Mouse (Mus musculus): ENCODE results near the gene Rin3. TPM values are rescaled to one million over a fixed set of nuclear protein-coding genes. Genes with fewer than 3 reads are reported as not detected.

Gene Rin3
- polyA plus RNA-seq, 1 experiment from 2014 or later, result 2.8 TPM

GRCm38 (mm10) chr12:102422065-102422464 lies 139.2 kb downstream of the Rin3 start:
- H3K4me2 ChIP-seq, result no peak overlapping the region
- no peaks in the 10 kb centered on the region for H3K27me3 ChIP-seq
- H3K4me3 ChIP-seq, result no peak overlapping the region
- no peak overlapping the region for H3K9ac ChIP-seq
- WGBS, result 79% methylated on average over 6 of the region's 6 CpGs
- no peak for ATAC-seq (ENCODE audit: low FRiP score, low read depth)
- H3K27ac ChIP-seq (replicated peaks), result no peak overlapping the region
- peaks cover 7% of the 10 kb centered on the region for H3K36me3 ChIP-seq
- no peaks in the 10 kb centered on the region for H3K9me3 ChIP-seq
- peaks cover 7% of the 10 kb centered on the region for H3K4me1 ChIP-seq (replicated peaks)

- no peak overlapping the region for H3K27ac ChIP-seq (replicated peaks)
- no peak for ATAC-seq (ENCODE audit: low FRiP score, low read depth)
- no peak overlapping the region for H3K4me2 ChIP-seq
- H3K36me3 ChIP-seq, result peaks cover 7% of the 10 kb centered on the region
- H3K4me1 ChIP-seq (replicated peaks), result peaks cover 7% of the 10 kb centered on the region
- H3K9ac ChIP-seq, result no peak overlapping the region
- no peak overlapping the region for H3K4me3 ChIP-seq
- H3K27me3 ChIP-seq, result no peaks in the 10 kb centered on the region
- no peaks in the 10 kb centered on the region for H3K9me3 ChIP-seq
- WGBS, result 92% methylated on average over 11 of the region's 11 CpGs
Observed at GRCm38 (mm10) chr12:102422623-102423320, 139.9 kb downstream of the Rin3 start.

- 94% methylated on average over 8 of the region's 8 CpGs for WGBS
- Histone ChIP-seq H3K27ac (replicated peaks) (no peak overlapping the region), H3K4me2 (no peak overlapping the region), H3K4me3 (no peak overlapping the region), H3K9me3 (no peaks in the 10 kb centered on the region), H3K4me1 (replicated peaks) (peaks cover 7% of the 10 kb centered on the region), H3K9ac (no peak overlapping the region), H3K36me3 (peaks cover 7% of the 10 kb centered on the region), H3K27me3 (no peaks in the 10 kb centered on the region)
- no peak for ATAC-seq (ENCODE audit: low FRiP score, low read depth)
Observed at GRCm38 (mm10) chr12:102423625-102424024, 140.8 kb downstream of the Rin3 start.

GRCm38 (mm10) chr12:102424456-102424855 lies 141.6 kb downstream of the Rin3 start:
- Histone ChIP-seq H3K9ac (no peak overlapping the region), H3K36me3 (peaks cover 7% of the 10 kb centered on the region), H3K9me3 (no peaks in the 10 kb centered on the region), H3K4me3 (no peak overlapping the region), H3K27me3 (no peaks in the 10 kb centered on the region), H3K27ac (replicated peaks) (no peak overlapping the region), H3K4me1 (replicated peaks) (peaks cover 4% of the 10 kb centered on the region), H3K4me2 (no peak overlapping the region)
- ATAC-seq (ENCODE audit: low FRiP score, low read depth), result no peak
- 89% methylated on average over 2 of the region's 2 CpGs for WGBS

GRCm38 (mm10) chr12:102425048-102425578 lies 142.3 kb downstream of the Rin3 start:
- ATAC-seq (ENCODE audit: low FRiP score, low read depth), result no peak
- Histone ChIP-seq H3K9ac (no peak overlapping the region), H3K36me3 (peaks cover 7% of the 10 kb centered on the region), H3K27me3 (no peaks in the 10 kb centered on the region), H3K27ac (replicated peaks) (no peak overlapping the region), H3K9me3 (no peaks in the 10 kb centered on the region), H3K4me1 (replicated peaks) (no peaks in the 10 kb centered on the region), H3K4me3 (no peak overlapping the region), H3K4me2 (no peak overlapping the region)
- WGBS, result 84% methylated on average over 4 of the region's 4 CpGs

GRCm38 (mm10) chr12:102426285-102426684 lies 143.4 kb downstream of the Rin3 start:
- no peak for ATAC-seq (ENCODE audit: low FRiP score, low read depth)
- WGBS, result 98% methylated on average over 7 of the region's 7 CpGs
- Histone ChIP-seq H3K4me2 (no peak overlapping the region), H3K36me3 (peaks cover 7% of the 10 kb centered on the region), H3K27ac (replicated peaks) (no peak overlapping the region), H3K27me3 (no peaks in the 10 kb centered on the region), H3K4me3 (no peak overlapping the region), H3K9ac (no peak overlapping the region), H3K9me3 (no peaks in the 10 kb centered on the region), H3K4me1 (replicated peaks) (no peaks in the 10 kb centered on the region)

- Histone ChIP-seq H3K9me3 (no peaks in the 10 kb centered on the region), H3K4me1 (replicated peaks) (no peaks in the 10 kb centered on the region), H3K27me3 (no peaks in the 10 kb centered on the region), H3K9ac (no peak overlapping the region), H3K27ac (replicated peaks) (no peak overlapping the region), H3K36me3 (no peaks in the 10 kb centered on the region), H3K4me2 (no peak overlapping the region), H3K4me3 (no peak overlapping the region)
- 94% methylated on average over 5 of the region's 5 CpGs for WGBS
- no peak for ATAC-seq (ENCODE audit: low FRiP score, low read depth)
Observed at GRCm38 (mm10) chr12:102429656-102430055, 146.8 kb downstream of the Rin3 start.

GRCm38 (mm10) chr12:102430228-102430627 lies 147.4 kb downstream of the Rin3 start:
- 76% methylated on average over 4 of the region's 4 CpGs for WGBS
- Histone ChIP-seq H3K9me3 (no peaks in the 10 kb centered on the region), H3K4me3 (no peak overlapping the region), H3K9ac (no peak overlapping the region), H3K36me3 (no peaks in the 10 kb centered on the region), H3K4me2 (no peak overlapping the region), H3K4me1 (replicated peaks) (no peaks in the 10 kb centered on the region), H3K27ac (replicated peaks) (no peak overlapping the region), H3K27me3 (no peaks in the 10 kb centered on the region)
- ATAC-seq (ENCODE audit: low FRiP score, low read depth), result no peak

GRCm38 (mm10) chr12:102432238-102432637 lies 149.4 kb downstream of the Rin3 start:
- H3K4me2 ChIP-seq, result no peak overlapping the region
- no peak overlapping the region for H3K9ac ChIP-seq
- H3K4me1 ChIP-seq (replicated peaks), result 0 out of 2 replicates have a peak, but pooled peaks cover 1% of the 10 kb centered on the region
- H3K27me3 ChIP-seq, result no peaks in the 10 kb centered on the region
- 82% methylated on average over 12 of the region's 12 CpGs for WGBS
- no peaks in the 10 kb centered on the region for H3K9me3 ChIP-seq
- H3K27ac ChIP-seq (replicated peaks), result no peak overlapping the region
- no peak overlapping the region for H3K4me3 ChIP-seq
- ATAC-seq (ENCODE audit: low FRiP score, low read depth), result no peak
- no peaks in the 10 kb centered on the region for H3K36me3 ChIP-seq

GRCm38 (mm10) chr12:102434107-102434506 lies 151.3 kb downstream of the Rin3 start:
- Histone ChIP-seq H3K4me1 (replicated peaks) (peaks cover 18% of the 10 kb centered on the region), H3K9me3 (no peaks in the 10 kb centered on the region), H3K9ac (no peak overlapping the region), H3K27ac (replicated peaks) (no peak overlapping the region), H3K4me2 (no peak overlapping the region), H3K27me3 (no peaks in the 10 kb centered on the region), H3K4me3 (no peak overlapping the region), H3K36me3 (no peaks in the 10 kb centered on the region)
- 89% methylated on average over 4 of the region's 4 CpGs for WGBS
- ATAC-seq (ENCODE audit: low FRiP score, low read depth), result no peak

GRCm38 (mm10) chr12:102436939-102437526 lies 154.2 kb downstream of the Rin3 start:
- Histone ChIP-seq H3K9me3 (no peaks in the 10 kb centered on the region), H3K4me2 (no peak overlapping the region; the same call in 1 of the 2 replicates), H3K9ac (no peak overlapping the region), H3K27me3 (no peaks in the 10 kb centered on the region), H3K4me3 (no peak overlapping the region), H3K36me3 (no peaks in the 10 kb centered on the region), H3K4me1 (replicated peaks) (peaks cover 24% of the 10 kb centered on the region), H3K27ac (replicated peaks) (no peak overlapping the region)
- no peak for ATAC-seq (ENCODE audit: low FRiP score, low read depth)
- 71% methylated on average over 10 of the region's 10 CpGs for WGBS

- Histone ChIP-seq H3K4me3 (peak overlapping the region; percentile 60; the same call in 1 of the 2 replicates), H3K27ac (replicated peaks) (no peak overlapping the region), H3K36me3 (no peaks in the 10 kb centered on the region), H3K27me3 (no peaks in the 10 kb centered on the region), H3K9me3 (no peaks in the 10 kb centered on the region), H3K9ac (no peak overlapping the region), H3K4me1 (replicated peaks) (peaks cover 24% of the 10 kb centered on the region), H3K4me2 (peak overlapping the region; percentile 59)
- 82% methylated on average over 5 of the region's 5 CpGs for WGBS
- ATAC-seq (ENCODE audit: low FRiP score, low read depth), result no peak
Observed at GRCm38 (mm10) chr12:102437952-102438351, 155.1 kb downstream of the Rin3 start.

Data from hindbrain, embryonic 15.5 days (tissue).